Comparison of ENCODE assay signal across 8 mouse cellular contexts in genomic region chr1:121567521-121568489, GRCm38 (mm10). TPM values are rescaled to one million over a fixed set of nuclear protein-coding genes. Genes with fewer than 3 reads are reported as not detected.
A peak's percentile ranks its signal among the peaks of the same experiment; 100 is the strongest.
DNase-seq lines count a peak whose midpoint lies in the region; ATAC-seq and TF ChIP-seq lines count a peak whose summit lies in the region.

Gene Ddx18, minus strand, starts transcription at chr1:121567989.

- no peaks in the 10 kb centered on the region for H3K9me3 ChIP-seq in ES-E14 (ENCODE audit: control insufficient read depth, insufficient read depth, low read depth, low read length)
- H3K9me3 ChIP-seq in forebrain, embryonic 15.5 days, result no peaks in the 10 kb centered on the region

- peak within 1 kb of the TSS; percentile 93 to 100 for H3K4me3 ChIP-seq in ES-E14 (ENCODE audit: insufficient read depth in 1 of 2, low read depth in 1 of 2, low read length in 2 of 2, poor library complexity in 1 of 2, severe bottlenecking in 1 of 2)
- H3K4me3 ChIP-seq in forebrain, embryonic 15.5 days, result peak within 1 kb of the TSS; percentile 88
- peak within 1 kb of the TSS; percentile 94 for H3K4me3 ChIP-seq in lung, adult 2 months (replicated peaks; ENCODE audit: extremely low read depth, low read depth, low read length)

- peaks cover 14% of the 10 kb centered on the region for H3K36me3 ChIP-seq in ES-E14 (ENCODE audit: control insufficient read depth, insufficient read depth, low read length, poor library complexity, severe bottlenecking)
- H3K36me3 ChIP-seq in forebrain, embryonic 15.5 days, result peaks cover 25% of the 10 kb centered on the region

- intact Hi-C loops in heart, postnatal 25 days (cut with DNase I), result loop anchor here (5.0 to 10.0 kb wide), 2 partner anchors 126 to 243 kb away; no protein-coding TSS in a partner anchor

- H3K4me1 ChIP-seq in ES-E14 (ENCODE audit: control insufficient read depth in 2 of 2, insufficient read depth in 2 of 2, low read length in 2 of 2, poor library complexity in 1 of 2), result no peaks in the 10 kb centered on the region; a peak in 1 of 4 replicates
- peaks cover 11% of the 10 kb centered on the region for H3K4me1 ChIP-seq in forebrain, embryonic 15.5 days
- H3K4me1 ChIP-seq in lung, adult 2 months (ENCODE audit: control insufficient read depth, insufficient read depth, low read length), result peaks cover 5% of the 10 kb centered on the region; the same call in 1 of the 2 replicates

- WGBS in forebrain, embryonic 15.5 days, result 6% methylated on average over 53 of the region's 53 CpGs
- WGBS in lung, adult 2 months, result 7% methylated on average over 53 of the region's 53 CpGs

- no peak within 1 kb of the TSS for H3K27ac ChIP-seq in ES-E14 (ENCODE audit: insufficient read depth, low read depth, low read length, poor library complexity, severe bottlenecking)
- peak within 1 kb of the TSS; percentile 68; the same call in 1 of the 2 replicates for H3K27ac ChIP-seq in forebrain, embryonic 15.5 days (replicated peaks)

- TF ChIP-seq CTCF in lung, adult 2 months (IDR thresholded peaks at IDR 0.05; ENCODE audit: insufficient read depth, low read length), result peak; percentile 77

- H3K4me2 ChIP-seq in forebrain, embryonic 15.5 days (replicated peaks), result peak within 1 kb of the TSS; percentile 70

- DNase-seq in ES-E14 (ENCODE audit: low read depth, low spot score), result peak; percentile 93
- peak; percentile 92 for DNase-seq in cerebellum, adult 11-12 months
- peak; percentile 81 for DNase-seq in heart, postnatal 25 days (ENCODE audit: low spot score)
- peak; percentile 94 to 97 for DNase-seq in layer of hippocampus, adult 18-20 months (ENCODE audit: low spot score in 2 of 2)
- DNase-seq in lung, adult 2 months, result peak; percentile 96
- DNase-seq in thymus, adult 18-20 months, result peak; percentile 85 to 87

- ATAC-seq in forebrain, embryonic 15.5 days (replicated peaks), result peak; percentile 99
- ATAC-seq in neutrophil, adult 5-6 weeks (ENCODE audit: extremely low read depth, insufficient number of reproducible peaks, low FRiP score, poor library complexity, severe bottlenecking), result peak; percentile 98

- TF ChIP-seq POLR2A in lung, adult 2 months (IDR thresholded peaks at IDR 0.05; ENCODE audit: borderline replicate concordance, extremely low read depth, low read depth, low read length), result peak; percentile 65; the same call in 1 of the 2 replicates

- peak within 1 kb of the TSS; percentile 99 for H3K9ac ChIP-seq in ES-E14 (ENCODE audit: insufficient read depth, low read depth, low read length, poor library complexity, severe bottlenecking)
- peak within 1 kb of the TSS; percentile 67 for H3K9ac ChIP-seq in forebrain, embryonic 15.5 days (replicated peaks)

- H3K27me3 ChIP-seq in forebrain, embryonic 15.5 days, result no peaks in the 10 kb centered on the region

- in situ Hi-C loops in ES-E14 (cut with MboI; ENCODE audit: low sequenced_read_pairs in 2 of 2, unreplicated experiment in 2 of 2), result no loop called here

TF ChIP-seq in ES-E14, 5 proteins besides CTCF, POLR2A, EP300 and RAD21:
- TF ChIP-seq ZNF384 (IDR thresholded peaks at IDR 0.05; ENCODE audit: low read depth, low read length) (no peak), HCFC1 (IDR thresholded peaks at IDR 0.05; ENCODE audit: borderline replicate concordance, insufficient read depth, low read length) (peak; percentile 86), MAFK (IDR thresholded peaks at IDR 0.05; ENCODE audit: insufficient read depth, low read depth, low read length) (no peak), CHD2 (IDR thresholded peaks at IDR 0.05; ENCODE audit: low read depth, low read length) (no peak), ZC3H11A (IDR thresholded peaks at IDR 0.05; ENCODE audit: borderline replicate concordance, low read depth, low read length) (no peak)
TF ChIP-seq in ES-E14: peak in this region for 1.

RNA-seq across cellular contexts. Expression of gene Ddx18, which starts in this region (rescaled TPM):
- total RNA-seq in ES-E14 (2012; rRNA removed), result 111 and 126 TPM in 2 replicates
- 51.0 and 53.7 TPM in 2 replicates for polyA plus RNA-seq in forebrain, embryonic 15.5 days (2015; fragmentation: Nextera tagmentation; extraction: Ambion mirVana)
- total RNA-seq in heart, postnatal 25 days (2021), result 10 to 100 TPM; 14.6 to 16.2 TPM
- total RNA-seq in layer of hippocampus, adult 18-20 months (2021), result 10 to 100 TPM; 29.6 to 30.1 TPM
- polyA plus RNA-seq in lung, adult 2 months (2012; rRNA removed), result 23.7 and 42.0 TPM in 2 replicates
- 31.9 and 45.5 TPM in 2 replicates for total RNA-seq in neutrophil, adult 5-6 weeks (2017)
